Comparison of ENCODE assay signal across 14 mouse cellular contexts in the genomic region with DNA sequence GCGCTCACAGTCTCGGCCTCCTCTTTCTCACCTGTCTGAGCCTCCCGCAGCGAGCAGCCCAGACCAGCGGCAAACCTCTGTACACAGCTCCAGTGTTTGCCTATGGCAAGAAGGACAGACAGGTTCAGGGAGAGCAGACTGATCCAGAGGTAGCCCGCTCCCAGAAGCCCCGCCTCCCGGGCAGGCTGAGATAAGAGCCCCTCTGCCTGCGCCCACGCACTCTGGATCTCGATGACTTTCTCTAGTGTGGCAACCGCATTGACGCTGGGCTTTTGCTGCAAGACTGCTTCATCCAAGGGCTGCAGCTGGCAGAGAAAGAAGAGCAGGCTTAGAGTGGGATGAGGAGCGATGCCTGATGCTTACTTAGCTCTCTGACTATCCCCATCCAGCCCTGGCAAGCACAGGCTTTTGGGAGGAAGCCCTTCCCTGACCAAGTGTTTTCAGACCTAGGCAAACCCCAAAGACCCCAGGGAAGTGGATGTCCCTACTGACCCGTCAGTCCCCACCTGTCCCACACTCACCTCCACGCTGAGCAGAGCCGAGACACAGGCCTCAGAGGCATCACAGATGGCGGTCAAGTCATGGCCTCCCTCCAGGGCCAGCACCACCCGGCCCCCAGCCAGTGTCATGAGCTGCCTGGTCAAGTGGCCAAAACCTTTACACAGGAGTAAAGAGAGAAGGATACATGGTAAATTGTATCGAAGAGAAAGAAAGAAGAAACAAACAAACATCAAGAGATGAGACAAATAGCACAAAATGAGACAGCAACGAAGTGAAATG. TPM values are rescaled to one million over a fixed set of nuclear protein-coding genes. Genes with fewer than 3 reads are reported as not detected.
A peak's percentile ranks its signal among the peaks of the same experiment; 100 is the strongest.
DNase-seq lines count a peak whose midpoint lies in the region; ATAC-seq and TF ChIP-seq lines count a peak whose summit lies in the region.
"Had no signal": no experiment of that assay in that cellular context is flagged by ENCODE, and none has a peak within 500 bp of the region (broad histone marks: within the 10 kb centered on the region; RNA-seq: fewer than 3 reads in every experiment).

No protein-coding gene starts in this region.

- TF ChIP-seq CTCF in layer of hippocampus, adult 2 months (conservative IDR thresholded peaks at IDR 0.05), result no peak
- no peak for TF ChIP-seq CTCF in G1E (IDR thresholded peaks at IDR 0.05; ENCODE audit: low read depth, low read length)

- WGBS in liver, embryonic 16.5 days (ENCODE audit: insufficient replicate concordance), result 54% methylated on average over 21 of the region's 21 CpGs

- peak; percentile 42 for DNase-seq in cerebellum, adult 9-10 months
- no peak for DNase-seq in cerebellum, adult 11 months
- DNase-seq in layer of hippocampus, adult 2 months (ENCODE audit: low spot score in 2 of 2), result peak; percentile 51 to 71
- DNase-seq in layer of hippocampus, adult 11-12 months (ENCODE audit: low spot score), result no peak
- DNase-seq in G1E (ENCODE audit: low spot score), result peak; percentile 69
- no peak for DNase-seq in gastrocnemius, postnatal 14 days
- no peak for DNase-seq in yolk sac, embryonic 10.5 days (ENCODE audit: low spot score)
- DNase-seq: adrenal gland, adult 2 months; kidney, adult 8-10 months; thymus, postnatal 36 days had no signal

- no peak overlapping the region for H3K4me3 ChIP-seq in layer of hippocampus, adult 2 months
- H3K4me3 ChIP-seq in G1E (ENCODE audit: low read depth, low read length), result peak overlapping the region; percentile 33; the same call in 1 of the 2 replicates
- H3K4me3 ChIP-seq in liver, embryonic 16.5 days (ENCODE audit: low read depth, low read length), result no peak overlapping the region
- H3K4me3 ChIP-seq: neural tube, embryonic 12.5 days had no signal

- peaks cover 18% of the 10 kb centered on the region for H3K27me3 ChIP-seq in G1E (ENCODE audit: insufficient read depth, low read length)
- H3K27me3 ChIP-seq in liver, embryonic 16.5 days (ENCODE audit: control insufficient read depth, insufficient read depth, low read depth, low read length), result no peaks in the 10 kb centered on the region
- H3K27me3 ChIP-seq: neural tube, embryonic 12.5 days had no signal

- H3K9ac ChIP-seq in liver, embryonic 16.5 days (ENCODE audit: low read depth, low read length), result no peak overlapping the region
- H3K9ac ChIP-seq: neural tube, embryonic 12.5 days had no signal

- intact Hi-C loops in gastrocnemius, postnatal 14 days (cut with DNase I; ENCODE audit: low total_unique reads), result no loop called here

- H3K9me3 ChIP-seq in G1E (replicated peaks), result no peaks in the 10 kb centered on the region
- no peaks in the 10 kb centered on the region for H3K9me3 ChIP-seq in liver, embryonic 16.5 days (replicated peaks; ENCODE audit: control insufficient read depth, low read length)
- H3K9me3 ChIP-seq: neural tube, embryonic 12.5 days had no signal

- ATAC-seq in G1E (ENCODE audit: extremely low read depth, insufficient number of reproducible peaks, low FRiP score, poor library complexity, severe bottlenecking), result no peak
- peak; percentile 85 for ATAC-seq in liver, embryonic 16.5 days (ENCODE audit: low read depth)
- ATAC-seq: forebrain, embryonic 16.5 days had no signal

- H3K4me1 ChIP-seq in G1E (ENCODE audit: insufficient read depth, low read depth, low read length), result peaks cover 25% of the 10 kb centered on the region
- H3K4me1 ChIP-seq in liver, embryonic 16.5 days (ENCODE audit: control insufficient read depth, low read depth, low read length), result peaks cover 8% of the 10 kb centered on the region

- no peak overlapping the region for H3K4me2 ChIP-seq in liver, embryonic 16.5 days (ENCODE audit: low read depth, low read length)
- H3K4me2 ChIP-seq: neural tube, embryonic 12.5 days had no signal

- H3K36me3 ChIP-seq in G1E (replicated peaks), result peaks cover 90% of the 10 kb centered on the region
- H3K36me3 ChIP-seq in liver, embryonic 16.5 days (ENCODE audit: control insufficient read depth, insufficient read depth), result no peaks in the 10 kb centered on the region; the same call in 1 of the 2 replicates

- H3K27ac ChIP-seq in layer of hippocampus, adult 2 months, result peak overlapping the region; percentile 69
- 0 out of 2 replicates have a peak overlapping the region, but pooled peaks have one; percentile 35 for H3K27ac ChIP-seq in liver, embryonic 16.5 days (ENCODE audit: low read length)
- H3K27ac ChIP-seq: neural tube, embryonic 12.5 days had no signal

RNA-seq across cellular contexts. Expression of gene G6pc3, which starts 6.8 kb away (rescaled TPM):
- 10 to 100 TPM; 58.2 to 59.7 TPM for total RNA-seq in layer of hippocampus, adult 2 months (2021)
- total RNA-seq in G1E (2014; fragmentation: Nextera tagmentation) (37.8 and 45.9 TPM in 2 replicates), G1E (2017) (12.4 and 13.1 TPM in 2 replicates)
- 14.6 and 14.8 TPM in 2 replicates for polyA plus RNA-seq in G1E (2012)
- 7.7 and 8.2 TPM in 2 replicates for polyA plus RNA-seq in liver, embryonic 16.5 days (2015; fragmentation: Nextera tagmentation; extraction: Ambion mirVana)
- 10 to 100 TPM; 36.1 to 36.2 TPM for total RNA-seq in gastrocnemius, postnatal 14 days (2021)

RNA-seq across cellular contexts. Expression of gene Lsm12, which starts 11.1 kb away (rescaled TPM):
- 10 to 100 TPM; 56.6 to 56.9 TPM for total RNA-seq in layer of hippocampus, adult 2 months (2021)
- total RNA-seq in G1E (2014; fragmentation: Nextera tagmentation), result 160 and 182 TPM in 2 replicates
- 44.1 and 51.8 TPM in 2 replicates for total RNA-seq in G1E (2017)
- polyA plus RNA-seq in G1E (2012), result 114 and 136 TPM in 2 replicates
- 51.2 and 52.5 TPM in 2 replicates for polyA plus RNA-seq in liver, embryonic 16.5 days (2015; fragmentation: Nextera tagmentation; extraction: Ambion mirVana)
- 10 to 100 TPM; 69.9 to 76.0 TPM for total RNA-seq in gastrocnemius, postnatal 14 days (2021)

RNA-seq across cellular contexts. Expression of gene Hdac5, which starts 33.8 kb away (rescaled TPM):
- 100 to 1,000 TPM; 233 to 243 TPM for total RNA-seq in layer of hippocampus, adult 2 months (2021)
- total RNA-seq in G1E (2014; fragmentation: Nextera tagmentation) (20.5 and 30.7 TPM in 2 replicates), G1E (2017) (24.0 and 24.4 TPM in 2 replicates)
- polyA plus RNA-seq in G1E (2012), result 42.8 and 48.2 TPM in 2 replicates
- 16.9 and 20.4 TPM in 2 replicates for polyA plus RNA-seq in liver, embryonic 16.5 days (2015; fragmentation: Nextera tagmentation; extraction: Ambion mirVana)
- 10 to 100 TPM; 59.5 to 65.6 TPM for total RNA-seq in gastrocnemius, postnatal 14 days (2021)

RNA-seq across cellular contexts. Expression of gene Tmem101, which starts 40.0 kb away (rescaled TPM):
- 10 to 100 TPM; 26.5 to 27.1 TPM for total RNA-seq in layer of hippocampus, adult 2 months (2021)
- total RNA-seq in G1E (2014; fragmentation: Nextera tagmentation) (8.3 and 10.2 TPM in 2 replicates), G1E (2017) (12.9 and 16.7 TPM in 2 replicates)
- polyA plus RNA-seq in G1E (2012), result 8.1 and 14.3 TPM in 2 replicates
- 9.0 and 9.9 TPM in 2 replicates for polyA plus RNA-seq in liver, embryonic 16.5 days (2015; fragmentation: Nextera tagmentation; extraction: Ambion mirVana)
- 10 to 100 TPM; 15.1 to 16.5 TPM for total RNA-seq in gastrocnemius, postnatal 14 days (2021)

RNA-seq across cellular contexts. Expression of gene Nags, which starts 50.9 kb away (rescaled TPM):
- not detected for total RNA-seq in layer of hippocampus, adult 2 months (2021)
- total RNA-seq in G1E (2014; fragmentation: Nextera tagmentation) (not detected in 2 replicates), G1E (2017) (0.06 TPM in 1 of 2 replicates, not detected in the other)
- polyA plus RNA-seq in G1E (2012), result not detected in 2 replicates
- polyA plus RNA-seq in liver, embryonic 16.5 days (2015; fragmentation: Nextera tagmentation; extraction: Ambion mirVana), result 19.0 and 19.2 TPM in 2 replicates
- total RNA-seq in gastrocnemius, postnatal 14 days (2021), result not detected
- total RNA-seq: left cerebral cortex, postnatal 25 days had no signal
- polyA plus RNA-seq: forebrain, embryonic 16.5 days; neural tube, embryonic 12.5 days had no signal

Comparison
In these comparisons a context has a peak if more than half of its experiments do, and no peak if none do; other contexts are left out.
1. DNase-seq: peak in cerebellum, adult 9-10 months (single experiment), layer of hippocampus, adult 2 months (2 of 2) and G1E (single experiment); none in cerebellum, adult 11 months (single experiment), layer of hippocampus, adult 11-12 months (single experiment), gastrocnemius, postnatal 14 days (single experiment) and yolk sac, embryonic 10.5 days (single experiment).